Mouse (Mus musculus) T-cell, adult 2 months (primary cell): ENCODE measurements around the gene Epsti1.
"Not testable (repeated sequence)": the region's sequence is repeated elsewhere in the genome, so short reads cannot be mapped to it uniquely, and the experiment has no call there.

Experiments used
- DNase-seq: peaks from one replicate; pipeline ENCODE4 v3.0.0; 2022; ENCODE audit warnings: low spot score

Gene Epsti1

DNA sequence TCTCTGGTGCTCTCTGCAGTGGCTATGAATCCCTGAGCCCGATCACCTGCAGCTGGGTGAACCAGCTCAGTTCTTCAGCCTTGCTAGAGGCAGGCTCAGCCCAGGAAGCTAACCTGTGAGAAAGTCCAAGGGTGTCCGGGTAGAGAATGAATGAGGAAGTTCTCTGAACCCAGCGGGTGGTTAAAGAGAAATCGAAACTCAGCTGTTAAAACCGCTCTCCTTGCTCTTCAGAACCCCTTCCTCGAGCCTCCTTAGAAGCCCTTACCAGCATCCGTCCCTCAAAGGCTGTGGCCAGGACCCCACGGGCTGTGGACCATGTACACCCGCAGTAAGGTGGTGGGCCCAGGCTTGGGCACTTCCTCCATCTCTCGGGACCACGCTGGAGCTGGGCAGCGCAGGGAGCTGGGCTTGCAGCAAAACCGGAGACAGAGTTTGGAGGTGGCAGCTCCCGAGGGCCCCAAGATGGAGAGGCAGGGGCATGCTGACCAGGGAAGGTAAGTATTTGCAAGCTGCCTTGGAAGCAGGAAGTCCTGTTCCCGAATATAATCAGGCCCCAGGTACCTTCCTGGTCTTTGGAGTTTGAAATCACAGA is at the start of gene Epsti1:
TSS of gene Epsti1 (plus strand) at position 69 of the 592 bp plus-strand sequence.
- peak; percentile 56 for DNase-seq

GRCm38 (mm10) chr14:77859894-77860293 is 44.1 kb upstream of the Epsti1 start:
- DNase-seq, result no peak

- peak; percentile 37 for DNase-seq
These were observed 43.0 kb upstream of the Epsti1 start for GRCm38 (mm10) chr14:77860841-77861560.

GRCm38 (mm10) chr14:77864051-77864450 is 40.0 kb upstream of the Epsti1 start:
- DNase-seq, result no peak

DNA sequence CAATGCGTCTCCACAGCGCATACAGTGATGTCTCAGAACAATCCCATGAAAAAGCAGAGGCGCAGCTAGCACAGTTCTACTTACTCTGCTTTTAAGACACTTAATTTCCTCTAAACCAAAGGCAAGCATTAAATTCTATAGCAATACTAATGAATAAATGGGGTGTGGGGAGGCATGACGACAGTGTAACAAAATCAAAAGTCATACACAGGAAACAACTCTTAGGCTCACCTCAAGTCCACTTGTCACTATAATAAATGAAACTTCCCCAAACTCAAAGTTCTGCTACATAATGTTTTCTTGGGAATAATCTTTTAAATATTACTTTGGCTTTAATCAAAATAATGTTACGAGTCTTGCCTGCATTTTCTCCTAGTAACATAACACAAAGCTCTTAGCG is 39.5 kb upstream of the Epsti1 start:
- DNase-seq, result no peak

DNA sequence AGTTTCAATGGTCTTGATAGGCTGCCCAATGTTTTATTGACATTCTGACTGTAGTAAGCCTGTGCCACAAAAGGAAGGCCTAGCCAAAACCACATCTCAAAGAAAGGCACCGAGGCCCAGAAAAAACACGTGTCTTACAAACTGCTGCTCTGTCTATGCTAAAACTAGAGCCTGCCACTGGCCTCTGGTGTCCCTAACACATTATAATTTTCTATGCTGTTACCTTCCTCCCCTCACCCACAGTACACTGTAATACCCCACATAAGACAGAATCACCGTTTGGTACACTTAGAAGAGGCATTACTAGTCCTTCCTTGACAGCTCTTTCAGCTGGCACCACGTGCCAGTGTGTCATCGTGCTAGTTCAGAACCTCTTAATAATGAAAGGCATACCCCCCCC is 36.4 kb upstream of the Epsti1 start:
- DNase-seq, result peak; percentile 18

DNA sequence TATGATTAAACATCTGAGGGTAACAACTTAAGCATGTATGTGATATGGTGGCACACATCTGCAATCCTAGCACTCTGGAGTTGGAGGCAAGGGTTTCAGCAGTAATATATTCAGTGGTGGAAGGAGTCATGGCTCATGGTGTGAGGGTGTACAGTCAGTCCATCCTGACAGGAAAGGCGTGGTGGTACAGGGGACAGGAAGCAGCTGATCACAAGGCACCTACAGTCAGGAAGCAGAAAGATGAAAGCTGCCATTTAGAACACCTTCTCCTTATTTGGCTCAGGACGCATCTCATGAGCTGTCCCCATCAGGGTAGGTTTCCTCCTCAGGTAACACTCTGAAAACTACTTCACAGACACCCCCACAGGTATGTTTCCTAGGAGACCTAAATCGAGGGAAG is 33.1 kb upstream of the Epsti1 start:
- DNase-seq, result peak; percentile 56

DNA sequence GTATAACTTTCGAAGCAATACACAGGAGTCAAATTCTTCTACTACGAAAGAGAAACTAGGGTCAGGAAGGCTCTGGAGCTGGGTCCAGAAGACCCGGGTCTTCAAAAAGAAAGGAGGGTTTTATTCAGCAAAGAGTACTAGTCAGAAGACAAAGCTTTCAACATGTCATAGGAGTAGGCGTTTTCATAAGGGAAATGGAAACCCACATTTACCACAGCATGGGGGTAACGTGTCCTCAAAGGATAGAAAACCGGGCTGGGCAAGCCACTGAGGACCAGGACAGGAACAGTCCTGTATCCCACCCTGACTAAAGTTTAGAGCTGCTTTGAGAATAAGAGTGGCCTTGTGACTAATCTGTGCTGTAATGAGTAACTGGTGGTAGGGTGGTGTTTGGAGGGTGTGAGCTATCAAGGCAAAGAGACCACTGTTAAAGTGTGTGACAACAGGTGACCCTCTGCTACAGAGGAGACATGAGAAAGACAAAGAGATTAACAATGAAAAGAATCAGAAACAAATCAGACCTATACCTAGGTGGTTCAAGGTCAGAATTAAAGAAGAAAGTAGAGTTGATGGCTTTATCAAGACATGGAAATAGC is 32.6 kb upstream of the Epsti1 start:
- peak; percentile 50 for DNase-seq

DNA sequence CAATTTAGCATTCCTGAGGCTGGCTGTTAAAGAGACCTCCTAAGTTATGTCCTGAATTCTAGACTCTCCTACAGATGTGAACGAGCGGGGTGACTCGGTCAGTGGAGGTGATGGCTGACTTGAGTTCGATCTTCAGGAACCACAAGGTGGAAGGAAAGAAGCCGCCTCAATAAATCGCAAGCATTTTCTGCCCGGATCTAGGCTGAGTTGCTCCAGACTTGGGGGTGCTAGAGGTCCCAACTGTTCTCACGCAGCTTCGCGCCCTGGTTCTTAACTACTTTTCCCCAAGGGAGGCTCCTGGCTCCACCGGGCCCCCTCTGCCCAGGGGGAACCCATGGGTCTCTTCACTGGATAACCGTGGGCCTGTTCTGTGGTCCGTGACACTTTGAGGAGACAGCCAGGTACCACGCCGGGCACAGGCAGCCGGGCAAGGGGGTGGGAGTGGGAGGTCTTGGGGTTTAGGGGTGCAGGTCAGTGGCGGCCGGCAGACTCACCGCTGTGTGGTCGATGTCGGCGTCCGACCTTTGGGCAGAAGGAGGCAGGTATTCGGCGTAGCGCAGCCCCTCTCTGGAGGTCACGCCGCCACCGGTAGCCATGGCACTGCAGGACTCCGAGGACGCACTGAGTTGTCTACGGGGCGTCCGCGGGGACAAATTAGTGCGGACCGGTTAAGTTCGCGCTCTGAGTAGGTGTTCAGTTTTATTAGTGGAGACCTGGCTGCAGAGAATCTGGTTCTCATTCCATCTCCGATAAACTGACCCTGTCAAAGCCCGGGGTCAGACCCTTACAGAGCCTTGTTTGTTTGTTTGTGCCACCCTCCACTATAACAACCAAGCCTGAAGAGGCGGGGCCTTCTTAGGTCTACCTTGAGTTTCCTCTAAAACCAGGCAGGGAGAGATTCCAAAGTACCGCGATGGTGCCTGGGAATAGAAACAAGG is 29.5 kb upstream of the Epsti1 start, which contains the start of gene Dnajc15:
TSS of gene Dnajc15 (minus strand) at position 822 of the 938 bp plus-strand sequence.
- DNase-seq, result peak; percentile 82

- no peak for DNase-seq
These were observed 27.8 kb upstream of the Epsti1 start for GRCm38 (mm10) chr14:77876199-77876598.

DNA sequence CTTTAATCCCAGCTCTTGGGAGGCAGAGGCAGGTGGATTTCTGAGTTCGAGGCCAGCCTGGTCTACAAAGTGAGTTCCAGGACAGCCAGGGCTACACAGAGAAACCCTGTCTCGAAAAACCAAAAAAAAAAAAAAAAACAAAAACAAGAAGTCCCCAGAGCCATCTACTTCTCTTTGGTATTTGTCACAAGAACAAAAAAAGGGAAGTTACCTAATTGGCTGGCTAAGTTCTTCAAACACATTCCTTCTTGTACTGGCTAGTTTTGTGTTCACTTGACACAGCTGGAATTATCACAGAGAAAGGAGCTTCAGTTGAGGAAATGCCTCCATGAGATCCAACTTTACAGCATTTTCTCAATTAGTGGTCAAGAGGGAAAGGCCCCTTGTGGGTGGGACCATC is 26.2 kb upstream of the Epsti1 start:
- not testable (repeated sequence) for DNase-seq

DNA sequence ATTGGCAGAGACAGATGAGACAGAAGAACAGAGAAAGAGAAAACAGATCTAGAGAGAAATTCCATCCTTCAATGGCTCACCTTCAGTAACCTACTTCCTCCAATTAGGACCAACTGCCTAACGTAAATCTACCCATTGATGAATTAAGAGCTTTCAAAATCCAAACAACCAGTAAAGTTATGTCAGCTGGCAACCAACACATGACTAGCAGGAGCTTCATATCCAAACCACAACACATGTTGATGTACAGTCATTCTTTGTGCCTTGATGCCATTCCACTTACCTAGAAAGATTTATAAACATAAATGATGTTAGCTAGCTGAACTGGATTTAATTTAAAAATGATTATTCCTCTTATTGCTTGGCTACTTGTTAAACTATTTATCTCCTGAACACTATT is 22.0 kb upstream of the Epsti1 start:
- no peak for DNase-seq

DNA sequence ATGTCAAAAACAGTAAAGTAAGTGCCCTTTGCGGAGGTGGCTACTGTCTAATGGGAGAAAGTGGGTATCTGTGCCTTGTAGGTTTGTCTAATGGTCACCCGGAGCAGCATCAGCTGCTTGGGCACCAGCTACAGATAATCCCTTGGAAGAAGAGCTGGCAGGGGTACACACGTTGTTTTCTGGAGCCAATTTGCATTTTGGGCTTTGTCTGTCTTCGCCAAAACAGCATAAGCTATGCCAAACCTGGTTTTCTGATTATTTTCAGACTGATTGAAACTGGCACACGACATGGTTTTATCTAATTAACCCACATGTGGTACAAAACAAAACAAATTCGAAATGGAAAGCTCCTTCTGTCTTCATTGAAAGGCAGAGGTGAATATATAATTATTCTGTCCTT is 21.4 kb upstream of the Epsti1 start:
- no peak for DNase-seq

DNA sequence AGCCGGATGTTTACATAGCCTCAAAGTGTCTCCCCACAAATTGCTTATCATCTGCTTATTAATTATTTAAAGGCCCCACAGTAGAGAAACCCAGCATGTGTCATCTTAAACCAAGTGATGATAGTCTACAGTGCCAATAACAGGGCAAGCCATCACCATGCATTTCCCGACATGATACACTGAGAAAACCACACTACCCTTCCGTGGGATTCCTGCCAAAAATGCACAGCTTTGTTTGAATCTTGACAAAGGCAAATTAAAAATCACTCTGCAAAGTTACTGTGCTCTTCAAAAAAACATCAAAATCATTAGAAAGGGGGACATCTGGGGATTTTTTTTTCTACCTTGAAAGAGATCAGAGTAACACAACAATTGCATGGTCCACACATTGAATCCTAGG is 17.7 kb upstream of the Epsti1 start:
- DNase-seq, result no peak

DNA sequence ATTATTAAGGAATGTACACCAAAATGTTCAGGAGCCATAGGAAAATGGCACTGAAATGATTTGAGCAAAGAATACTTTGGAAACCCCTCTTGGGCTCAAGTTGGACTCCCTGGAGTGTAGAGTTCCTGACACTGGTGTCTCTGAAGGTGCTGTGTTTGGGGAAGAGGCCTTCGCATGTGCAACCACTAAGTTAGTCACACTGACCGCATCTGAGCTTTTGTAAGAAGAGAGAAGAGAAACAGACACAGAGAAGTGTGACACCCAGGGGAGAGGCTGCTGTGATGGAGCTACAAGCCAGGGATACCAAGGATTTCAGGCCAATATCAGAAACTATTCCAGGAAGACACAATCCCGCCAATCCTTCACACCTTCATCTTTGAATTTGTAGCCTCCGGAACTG is 17.1 kb upstream of the Epsti1 start:
- DNase-seq, result no peak

DNA sequence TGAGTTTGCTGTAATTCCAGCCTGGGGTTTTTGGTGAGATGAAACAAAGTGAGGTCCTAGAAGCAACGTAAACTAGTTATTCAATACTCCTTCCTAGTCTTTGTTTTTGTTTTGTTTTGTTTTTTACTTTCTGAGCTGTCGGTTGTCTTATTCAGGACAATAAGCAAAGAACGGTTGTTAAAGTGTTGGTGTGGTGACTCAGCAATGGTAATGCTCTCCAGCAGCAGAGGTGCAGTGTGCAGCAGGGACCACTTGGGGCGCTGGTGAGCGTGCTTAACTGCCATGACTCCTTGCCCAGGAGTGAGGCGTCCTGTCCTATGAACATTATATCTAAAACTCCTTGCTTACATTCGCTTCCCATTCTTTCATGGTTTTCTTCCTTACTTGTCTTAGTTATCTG is 14.1 kb upstream of the Epsti1 start:
- DNase-seq, result no peak

DNA sequence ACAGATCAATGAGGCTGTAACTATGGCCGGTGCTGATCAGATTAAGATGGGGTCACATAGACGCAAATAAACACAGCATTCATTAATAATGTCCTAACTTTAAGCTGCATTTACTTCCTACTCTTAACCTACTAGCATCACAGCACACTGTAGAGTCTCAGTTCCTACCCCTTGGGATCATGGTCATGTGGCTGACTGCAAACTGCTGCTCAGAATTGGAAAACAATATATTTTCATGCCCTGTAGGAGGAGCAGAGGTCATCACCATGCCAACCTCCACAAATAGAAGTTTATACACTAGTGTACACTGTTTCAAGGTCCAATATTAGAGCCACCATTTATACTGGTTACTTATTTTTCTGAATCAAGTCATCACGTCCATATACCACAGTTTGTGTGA is 8.1 kb upstream of the Epsti1 start:
- DNase-seq, result no peak

DNA sequence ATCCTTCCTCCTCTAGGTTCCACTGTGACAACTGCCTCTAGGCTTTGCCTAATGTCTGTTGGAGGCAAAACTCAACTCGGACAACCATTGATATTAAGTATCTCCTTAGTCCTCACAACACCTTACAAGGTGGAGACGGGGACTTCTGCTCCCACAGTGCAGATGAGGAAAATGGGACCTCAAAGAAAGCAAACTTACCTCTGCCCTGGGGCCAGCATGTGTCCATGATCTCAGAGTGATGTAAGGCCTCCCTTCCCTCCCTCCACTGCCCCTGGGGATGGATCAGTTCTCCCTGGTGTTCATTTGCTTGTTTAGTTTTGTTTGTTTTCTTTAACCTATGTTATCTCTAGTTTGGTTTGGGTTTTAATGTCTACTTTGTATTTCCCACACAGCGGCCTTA is 1.5 kb upstream of the Epsti1 start:
- DNase-seq, result no peak

DNA sequence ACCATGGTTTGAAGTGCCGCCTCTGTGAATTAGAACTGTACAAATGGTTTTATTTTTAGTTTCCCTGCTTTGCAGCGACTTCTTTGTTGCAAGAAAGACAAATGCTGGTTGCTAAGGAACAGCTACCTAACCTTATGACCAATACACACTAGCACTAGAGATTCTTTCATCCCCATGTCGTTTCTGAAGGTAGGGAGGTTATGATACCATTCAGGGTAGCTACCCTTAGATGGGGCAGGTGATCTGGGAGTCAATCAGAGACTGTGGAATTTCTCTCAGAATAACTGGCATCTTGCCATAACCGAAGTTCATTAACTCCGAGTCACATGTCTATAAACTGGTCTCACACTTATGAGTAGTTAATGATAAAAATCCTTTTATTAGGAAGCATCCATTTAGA is 1.4 kb downstream of the Epsti1 start:
- DNase-seq, result no peak

GRCm38 (mm10) chr14:77906586-77906985 is 2.5 kb downstream of the Epsti1 start:
- DNase-seq, result no peak

DNA sequence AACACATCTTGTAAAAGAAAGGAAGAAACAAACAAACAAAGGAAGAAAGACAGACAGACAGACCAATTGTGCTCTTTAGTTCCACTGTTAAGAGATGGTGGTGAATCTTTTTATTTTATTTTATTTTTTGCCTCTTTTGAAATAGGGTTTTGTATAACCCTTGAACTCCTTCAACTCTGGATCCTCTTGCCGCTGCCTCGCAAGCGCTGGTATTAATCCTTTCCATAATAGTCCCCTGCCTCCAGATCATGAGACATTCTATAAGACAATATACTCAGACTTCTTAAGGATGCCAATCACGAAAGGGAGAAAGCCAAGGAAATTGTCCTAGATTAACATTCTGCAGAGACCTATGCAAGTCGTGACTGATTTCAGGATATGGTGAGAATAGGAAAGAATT is 11.7 kb downstream of the Epsti1 start:
- DNase-seq, result no peak

DNA sequence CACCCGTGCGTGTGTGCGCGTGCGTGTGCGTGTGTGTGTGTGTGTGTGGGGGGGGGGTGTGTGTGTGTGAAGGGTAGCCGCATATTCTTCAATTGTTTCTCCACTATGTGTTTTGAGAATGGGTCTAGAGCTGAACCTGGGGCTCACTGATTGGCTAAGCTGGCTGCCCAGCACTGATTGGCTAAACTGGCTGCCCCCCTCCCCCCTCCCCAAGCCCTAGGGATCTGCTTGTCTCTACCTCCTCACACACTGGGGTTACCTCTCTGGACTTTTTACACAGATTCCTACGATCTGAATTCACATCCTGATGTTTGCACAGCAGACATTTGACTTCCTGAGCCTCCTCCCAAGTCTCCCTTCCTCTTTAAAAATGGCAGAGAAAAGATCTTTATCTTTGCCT is 17.6 kb downstream of the Epsti1 start:
- no peak for DNase-seq
